Mouse (Mus musculus): ENCODE data around the gene 9530077C05Rik. TPM values are rescaled to one million over a fixed set of nuclear protein-coding genes. Genes with fewer than 3 reads are reported as not detected.
"Not testable (repeated sequence)": the region's sequence is repeated elsewhere in the genome, so short reads cannot be mapped to it uniquely, and the experiment has no call there.

9530077C05Rik gene
- polyA plus RNA-seq, 1 experiment from 2014 or later: 5.3 TPM

DNA sequence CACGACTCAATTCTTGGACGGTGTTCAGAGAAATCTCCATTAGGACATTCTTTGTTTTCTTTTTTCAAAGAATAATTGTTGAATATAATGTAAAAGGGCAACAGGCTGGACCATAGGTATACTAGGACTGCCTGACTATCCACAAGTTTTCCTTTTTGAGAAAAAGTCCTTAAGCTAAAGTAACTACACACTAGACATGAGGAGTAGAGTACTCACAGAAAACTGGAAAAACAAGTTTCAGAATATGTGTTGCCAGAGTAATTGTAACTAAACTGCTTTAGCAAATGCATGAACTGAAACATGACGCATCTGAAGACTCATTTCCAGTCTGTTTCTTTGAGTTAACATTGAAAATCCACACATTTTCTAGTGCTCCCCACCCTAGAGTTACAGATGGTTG, 5.9 kb upstream of the 9530077C05Rik start:
- Histone ChIP-seq H3K36me3 (ENCODE audit: control insufficient read depth, insufficient read depth, low read length) (no peaks in the 10 kb centered on the region), H3K4me3 (ENCODE audit: low read depth, low read length) (no peak overlapping the region), H3K4me2 (ENCODE audit: low read length) (no peak overlapping the region), H3K27me3 (replicated peaks; ENCODE audit: control insufficient read depth, insufficient read depth, low read length) (no peaks in the 10 kb centered on the region), H3K4me1 (replicated peaks; ENCODE audit: control insufficient read depth, insufficient read depth, low read length) (no peaks in the 10 kb centered on the region), H3K27ac (ENCODE audit: low read depth) (no peak overlapping the region), H3K9me3 (ENCODE audit: control insufficient read depth, low read length) (no peaks in the 10 kb centered on the region), H3K9ac (ENCODE audit: low read length) (no peak overlapping the region)
- DNase-seq (ENCODE audit: low spot score): no peak
- ATAC-seq (replicated peaks; ENCODE audit: low FRiP score, low TSS enrichment, low read depth): no peak
- 79% methylated on average over 3 of the region's 3 CpGs for WGBS

DNA sequence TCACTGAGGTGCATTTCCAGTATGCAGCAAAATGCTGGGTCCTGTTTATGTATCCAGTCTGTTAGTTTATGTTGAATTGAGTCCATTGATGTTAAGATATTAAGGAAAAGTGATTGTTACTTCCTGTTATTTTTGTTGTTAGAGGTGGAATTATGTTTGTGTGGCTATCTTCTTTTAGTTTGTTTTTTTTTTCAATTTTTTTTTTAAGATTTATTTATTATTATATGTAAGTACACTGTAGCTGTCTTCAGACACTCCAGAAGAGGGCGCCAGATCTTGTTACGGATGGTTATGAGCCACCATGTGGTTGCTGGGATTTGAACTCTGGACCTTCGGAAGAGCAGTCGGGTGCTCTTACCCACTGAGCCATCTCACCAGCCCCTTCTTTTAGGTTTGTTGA, 3.7 kb upstream of the 9530077C05Rik start:
- H3K4me1 ChIP-seq (replicated peaks; ENCODE audit: control insufficient read depth, insufficient read depth, low read length); ATAC-seq (replicated peaks; ENCODE audit: low FRiP score, low TSS enrichment, low read depth); H3K27ac ChIP-seq (ENCODE audit: low read depth); H3K36me3 ChIP-seq (ENCODE audit: control insufficient read depth, insufficient read depth, low read length); H3K4me3 ChIP-seq (ENCODE audit: low read depth, low read length); H3K4me2 ChIP-seq (ENCODE audit: low read length); H3K9ac ChIP-seq (ENCODE audit: low read length); H3K27me3 ChIP-seq (replicated peaks; ENCODE audit: control insufficient read depth, insufficient read depth, low read length); DNase-seq (ENCODE audit: low spot score); H3K9me3 ChIP-seq (ENCODE audit: control insufficient read depth, low read length): not testable (repeated sequence)
- whole genome bisulfite sequencing: 87% methylated on average over 3 of the region's 4 CpGs

DNA sequence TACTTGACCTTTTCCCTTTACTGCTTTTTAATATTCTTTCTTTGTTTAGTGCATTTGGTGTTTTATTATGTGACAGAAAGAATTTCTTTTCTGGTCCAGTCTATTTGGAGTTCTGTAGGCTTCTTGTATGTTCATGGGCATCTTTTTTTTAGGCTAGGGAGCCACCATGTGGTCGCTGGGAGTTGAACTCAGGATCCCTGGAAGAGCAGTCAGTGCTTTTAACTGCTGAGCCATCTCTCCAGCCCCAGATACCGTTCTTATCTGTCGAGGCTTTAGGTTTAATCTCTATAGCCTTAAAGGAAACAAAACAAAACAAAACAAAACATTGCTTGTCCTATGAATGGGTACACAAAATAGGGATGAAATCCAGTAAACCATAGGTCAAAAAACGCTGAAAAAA, 3.0 kb upstream of the 9530077C05Rik start:
- not testable (repeated sequence) for H3K36me3 ChIP-seq (ENCODE audit: control insufficient read depth, insufficient read depth, low read length); H3K4me3 ChIP-seq (ENCODE audit: low read depth, low read length); H3K9ac ChIP-seq (ENCODE audit: low read length); H3K9me3 ChIP-seq (ENCODE audit: control insufficient read depth, low read length); H3K4me2 ChIP-seq (ENCODE audit: low read length); H3K27me3 ChIP-seq (replicated peaks; ENCODE audit: control insufficient read depth, insufficient read depth, low read length); H3K4me1 ChIP-seq (replicated peaks; ENCODE audit: control insufficient read depth, insufficient read depth, low read length); DNase-seq (ENCODE audit: low spot score); H3K27ac ChIP-seq (ENCODE audit: low read depth); ATAC-seq (replicated peaks; ENCODE audit: low FRiP score, low TSS enrichment, low read depth)
- WGBS: 17% methylated on average over 4 of the region's 4 CpGs

DNA sequence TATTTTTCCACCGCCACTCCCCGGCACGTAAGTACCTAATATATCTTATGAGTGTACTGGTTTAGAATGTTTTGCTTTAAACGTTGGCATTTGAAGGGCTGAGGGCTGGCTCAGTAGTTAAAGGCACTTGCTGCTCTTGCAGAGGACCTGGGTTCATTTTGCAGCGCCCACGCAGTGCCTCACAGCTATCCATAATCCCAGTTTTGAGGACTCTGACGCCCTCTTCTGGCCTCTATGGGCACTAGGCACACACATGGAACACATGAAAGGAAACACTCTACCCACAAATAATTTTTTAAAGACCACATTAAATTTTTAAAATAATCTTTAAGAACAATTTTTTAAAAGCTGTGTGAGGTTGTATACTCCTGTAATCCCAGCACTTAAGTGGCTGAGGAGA, 1.8 kb upstream of the 9530077C05Rik start:
- DNase-seq (ENCODE audit: low spot score): no peak
- H3K27me3 ChIP-seq (replicated peaks; ENCODE audit: control insufficient read depth, insufficient read depth, low read length): no peaks in the 10 kb centered on the region
- H3K4me1 ChIP-seq (replicated peaks; ENCODE audit: control insufficient read depth, insufficient read depth, low read length): no peaks in the 10 kb centered on the region
- WGBS: 57% methylated on average over 7 of the region's 7 CpGs
- H3K27ac ChIP-seq (ENCODE audit: low read depth): no peak overlapping the region
- H3K9me3 ChIP-seq (ENCODE audit: control insufficient read depth, low read length): no peaks in the 10 kb centered on the region
- no peak overlapping the region for H3K4me2 ChIP-seq (ENCODE audit: low read length)
- H3K4me3 ChIP-seq (ENCODE audit: low read depth, low read length): no peak overlapping the region
- no peak for ATAC-seq (replicated peaks; ENCODE audit: low FRiP score, low TSS enrichment, low read depth)
- no peaks in the 10 kb centered on the region for H3K36me3 ChIP-seq (ENCODE audit: control insufficient read depth, insufficient read depth, low read length)
- H3K9ac ChIP-seq (ENCODE audit: low read length): no peak overlapping the region

DNA sequence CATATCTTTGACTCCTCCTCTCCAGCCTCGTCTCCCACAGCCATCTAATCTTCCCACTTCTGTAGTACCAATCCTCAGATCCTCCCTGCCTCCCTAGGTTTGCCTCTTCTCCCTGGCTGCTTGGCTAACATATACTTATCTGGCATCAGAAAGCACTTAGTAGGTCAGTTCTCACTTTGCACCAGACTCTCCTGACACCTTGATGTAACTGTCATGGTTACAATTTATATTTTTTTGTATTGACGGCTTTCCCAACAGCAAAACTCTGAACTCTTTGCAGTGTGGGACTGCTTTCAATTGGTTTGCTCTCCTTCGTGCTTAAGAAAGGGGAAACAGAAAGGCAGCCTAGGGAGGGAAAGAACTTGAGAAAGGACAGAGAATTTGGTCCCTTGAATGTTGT, 4.9 kb downstream of the 9530077C05Rik start:
- Histone ChIP-seq H3K27me3 (replicated peaks; ENCODE audit: control insufficient read depth, insufficient read depth, low read length) (no peaks in the 10 kb centered on the region), H3K4me3 (ENCODE audit: low read depth, low read length) (no peak overlapping the region), H3K4me2 (ENCODE audit: low read length) (no peak overlapping the region), H3K9ac (ENCODE audit: low read length) (no peak overlapping the region), H3K36me3 (ENCODE audit: control insufficient read depth, insufficient read depth, low read length) (no peaks in the 10 kb centered on the region), H3K4me1 (replicated peaks; ENCODE audit: control insufficient read depth, insufficient read depth, low read length) (no peaks in the 10 kb centered on the region), H3K9me3 (ENCODE audit: control insufficient read depth, low read length) (no peaks in the 10 kb centered on the region), H3K27ac (ENCODE audit: low read depth) (no peak overlapping the region)
- ATAC-seq (replicated peaks; ENCODE audit: low FRiP score, low TSS enrichment, low read depth) (no peak), DNase-seq (ENCODE audit: low spot score) (no peak)
- 69% methylated on average over 3 of the region's 3 CpGs for WGBS

DNA sequence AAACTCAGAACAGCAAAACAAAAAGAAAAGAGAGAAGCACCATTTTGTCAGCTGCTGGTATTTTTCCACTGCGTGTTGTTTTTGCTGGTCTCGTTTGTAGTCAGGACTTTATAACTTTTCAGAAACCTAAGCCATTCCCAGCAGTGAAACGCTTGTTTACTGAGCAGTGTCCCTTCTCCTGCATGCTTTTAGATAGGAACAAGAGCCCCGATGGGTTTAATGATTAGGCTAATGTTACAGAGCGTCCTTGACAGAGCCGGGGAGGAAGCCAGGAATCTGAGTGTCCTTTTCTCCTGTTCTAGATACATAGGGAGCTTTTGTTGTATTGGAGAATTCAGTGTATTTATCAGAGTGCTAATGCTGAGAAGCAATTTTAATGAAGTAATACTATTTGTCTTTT, 6.2 kb downstream of the 9530077C05Rik start:
- no peaks in the 10 kb centered on the region for H3K27me3 ChIP-seq (replicated peaks; ENCODE audit: control insufficient read depth, insufficient read depth, low read length)

DNA sequence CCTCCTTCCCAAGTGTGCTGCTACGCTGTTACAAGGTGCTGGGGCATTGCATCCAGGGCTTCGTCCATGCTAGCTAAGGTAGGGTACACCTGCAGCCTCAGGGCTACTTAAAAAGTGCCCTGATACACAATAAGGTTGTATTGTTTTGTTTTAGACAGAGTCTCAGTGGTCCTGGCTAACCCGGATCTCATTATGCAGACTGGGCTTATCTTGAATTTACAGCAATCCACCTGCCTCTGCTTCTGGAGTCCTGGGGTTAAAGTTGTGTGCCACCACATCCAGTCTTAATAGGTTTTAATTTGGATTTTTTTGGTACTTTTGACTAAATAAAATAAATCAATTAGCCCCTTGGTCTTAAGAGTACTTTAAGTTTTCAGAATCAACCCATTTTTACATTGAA, 8.6 kb downstream of the 9530077C05Rik start:
- DNase-seq (ENCODE audit: low spot score): no peak
- H3K27ac ChIP-seq (ENCODE audit: low read depth): no peak overlapping the region
- H3K9ac ChIP-seq (ENCODE audit: low read length): no peak overlapping the region
- 0 out of 2 replicates have a peak, but pooled peaks cover 3% of the 10 kb centered on the region for H3K4me1 ChIP-seq (replicated peaks; ENCODE audit: control insufficient read depth, insufficient read depth, low read length)
- no peaks in the 10 kb centered on the region for H3K27me3 ChIP-seq (replicated peaks; ENCODE audit: control insufficient read depth, insufficient read depth, low read length)
- H3K9me3 ChIP-seq (ENCODE audit: control insufficient read depth, low read length): no peaks in the 10 kb centered on the region
- 85% methylated on average over 3 of the region's 3 CpGs for WGBS
- H3K4me2 ChIP-seq (ENCODE audit: low read length): no peak overlapping the region
- H3K36me3 ChIP-seq (ENCODE audit: control insufficient read depth, insufficient read depth, low read length): no peaks in the 10 kb centered on the region
- H3K4me3 ChIP-seq (ENCODE audit: low read depth, low read length): no peak overlapping the region
- no peak for ATAC-seq (replicated peaks; ENCODE audit: low FRiP score, low TSS enrichment, low read depth)

More for the DNA sequence above, 6.2 kb downstream of the 9530077C05Rik start:
- Histone ChIP-seq H3K9me3 (ENCODE audit: control insufficient read depth, low read length) (no peaks in the 10 kb centered on the region), H3K4me3 (ENCODE audit: low read depth, low read length) (no peak overlapping the region), H3K9ac (ENCODE audit: low read length) (no peak overlapping the region), H3K4me2 (ENCODE audit: low read length) (no peak overlapping the region), H3K27ac (ENCODE audit: low read depth) (no peak overlapping the region), H3K36me3 (ENCODE audit: control insufficient read depth, insufficient read depth, low read length) (no peaks in the 10 kb centered on the region), H3K4me1 (replicated peaks; ENCODE audit: control insufficient read depth, insufficient read depth, low read length) (no peaks in the 10 kb centered on the region)
- DNase-seq (ENCODE audit: low spot score) (no peak), ATAC-seq (replicated peaks; ENCODE audit: low FRiP score, low TSS enrichment, low read depth) (no peak)
- WGBS: 41% methylated on average over 6 of the region's 6 CpGs

DNA sequence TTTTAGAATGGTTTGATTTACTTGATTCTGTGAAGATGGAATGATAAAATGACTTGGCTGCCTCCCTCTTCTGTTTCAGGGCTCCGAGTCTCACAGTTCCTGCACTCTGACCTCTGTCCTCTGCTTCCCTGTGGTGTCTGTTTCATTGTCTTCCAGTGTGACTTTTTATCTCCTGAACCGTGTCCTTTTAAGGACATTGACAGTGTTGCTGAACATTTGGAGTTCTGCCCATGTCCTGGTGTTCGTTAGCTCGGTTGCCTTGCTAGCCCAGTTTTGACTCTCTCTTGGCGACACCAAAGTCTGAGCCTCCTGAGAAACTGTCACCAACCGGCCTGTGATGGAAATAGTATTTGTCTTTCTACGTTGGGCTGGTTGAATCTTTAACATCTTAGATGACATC, 9.2 kb downstream of the 9530077C05Rik start:
- no peak overlapping the region for H3K27ac ChIP-seq (ENCODE audit: low read depth)
- 0 out of 2 replicates have a peak, but pooled peaks cover 3% of the 10 kb centered on the region for H3K4me1 ChIP-seq (replicated peaks; ENCODE audit: control insufficient read depth, insufficient read depth, low read length)
- no peak overlapping the region for H3K4me2 ChIP-seq (ENCODE audit: low read length)
- WGBS: 62% methylated on average over 7 of the region's 7 CpGs
- H3K4me3 ChIP-seq (ENCODE audit: low read depth, low read length): no peak overlapping the region
- no peak overlapping the region for H3K9ac ChIP-seq (ENCODE audit: low read length)
- DNase-seq (ENCODE audit: low spot score) (no peak), ATAC-seq (replicated peaks; ENCODE audit: low FRiP score, low TSS enrichment, low read depth) (no peak)
- H3K36me3 ChIP-seq (ENCODE audit: control insufficient read depth, insufficient read depth, low read length): no peaks in the 10 kb centered on the region
- H3K27me3 ChIP-seq (replicated peaks; ENCODE audit: control insufficient read depth, insufficient read depth, low read length): no peaks in the 10 kb centered on the region
- no peaks in the 10 kb centered on the region for H3K9me3 ChIP-seq (ENCODE audit: control insufficient read depth, low read length)

DNA sequence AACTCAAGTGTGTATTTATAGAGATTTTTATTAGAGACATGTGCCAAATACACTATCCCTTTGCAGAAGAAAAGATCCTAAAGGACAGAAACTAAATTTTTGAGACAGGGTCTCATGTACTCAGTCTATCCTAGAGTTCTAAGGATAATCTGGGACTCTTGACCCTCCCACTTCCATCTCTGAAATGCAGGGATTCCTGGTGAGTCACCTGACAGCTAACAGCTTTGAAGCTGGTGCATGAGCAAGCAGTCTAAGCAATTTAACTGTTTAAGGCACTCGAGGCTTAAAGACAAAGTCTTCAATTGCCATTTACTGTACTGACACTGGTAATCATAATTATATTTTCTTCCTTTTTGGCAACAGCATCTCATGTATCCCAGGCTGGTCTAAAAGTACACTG, 11.2 kb downstream of the 9530077C05Rik start:
- ATAC-seq (replicated peaks; ENCODE audit: low FRiP score, low TSS enrichment, low read depth) (no peak), DNase-seq (ENCODE audit: low spot score) (no peak)
- Histone ChIP-seq H3K9me3 (ENCODE audit: control insufficient read depth, low read length) (no peaks in the 10 kb centered on the region), H3K27ac (ENCODE audit: low read depth) (no peak overlapping the region), H3K36me3 (ENCODE audit: control insufficient read depth, insufficient read depth, low read length) (no peaks in the 10 kb centered on the region), H3K27me3 (replicated peaks; ENCODE audit: control insufficient read depth, insufficient read depth, low read length) (no peaks in the 10 kb centered on the region), H3K4me3 (ENCODE audit: low read depth, low read length) (no peak overlapping the region), H3K4me2 (ENCODE audit: low read length) (no peak overlapping the region), H3K9ac (ENCODE audit: low read length) (no peak overlapping the region), H3K4me1 (replicated peaks; ENCODE audit: control insufficient read depth, insufficient read depth, low read length) (0 out of 2 replicates have a peak, but pooled peaks cover 3% of the 10 kb centered on the region)
- WGBS: 56% methylated on average over 1 of the region's 1 CpGs

All from intestine, embryonic 14.5 days (tissue).